ENCODE assay signal across 24 mouse cellular contexts in the genomic region with DNA sequence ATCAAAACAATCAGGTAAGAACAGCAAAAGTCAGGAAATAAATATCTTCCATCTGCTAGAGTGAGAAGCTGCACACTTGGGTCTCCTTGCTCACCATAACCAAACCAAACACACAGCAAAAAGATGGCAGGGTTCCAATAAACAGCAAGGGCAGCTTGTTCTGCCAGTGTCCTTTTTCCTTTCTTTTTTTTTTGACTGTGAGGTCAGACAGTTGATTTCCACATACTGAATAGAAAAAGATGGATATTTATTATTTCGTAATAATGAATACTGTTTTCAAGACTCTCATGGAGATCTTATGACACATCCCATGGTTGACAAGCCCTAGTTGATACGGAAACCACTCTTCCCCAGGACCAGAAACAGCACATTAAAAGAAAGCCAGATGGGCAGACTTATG.
DNase-seq lines count a peak whose midpoint lies in the region; ATAC-seq and TF ChIP-seq lines count a peak whose summit lies in the region.
"Had no signal": no experiment of that assay in that cellular context is flagged by ENCODE, and none has a peak within 500 bp of the region (broad histone marks: within the 10 kb centered on the region; RNA-seq: fewer than 3 reads in every experiment).

No protein-coding gene starts in this region.

- H3K27ac ChIP-seq in lung, embryonic 16.5 days (ENCODE audit: low read length): no peak overlapping the region
- no peak overlapping the region for H3K27ac ChIP-seq in liver, postnatal 0 days (ENCODE audit: low read depth)
- H3K27ac ChIP-seq: hindbrain, embryonic 10.5 days; hindbrain, embryonic 15.5 days; limb, embryonic 10.5 days; limb, embryonic 15.5 days; liver, embryonic 13.5 days; lung, embryonic 15.5 days; neural tube, embryonic 13.5 days had no signal

- 51% methylated on average over 2 of the region's 2 CpGs for WGBS in lung, embryonic 16.5 days
- WGBS in liver, postnatal 0 days (ENCODE audit: insufficient replicate concordance): 75% methylated on average over 2 of the region's 2 CpGs

- no peak for TF ChIP-seq CTCF in liver, postnatal 0 days (IDR thresholded peaks at IDR 0.05; ENCODE audit: low read depth)

- no peak overlapping the region for H3K9ac ChIP-seq in lung, embryonic 16.5 days (ENCODE audit: low read length)
- no peak overlapping the region for H3K9ac ChIP-seq in liver, postnatal 0 days (replicated peaks)
- H3K9ac ChIP-seq: forebrain, postnatal 0 days; hindbrain, embryonic 15.5 days; limb, embryonic 15.5 days; liver, embryonic 13.5 days; lung, embryonic 15.5 days; neural tube, embryonic 13.5 days had no signal

- DNase-seq in adrenal gland, adult 8-10 months: peak; percentile 32
- no peak for DNase-seq in adrenal gland, adult 18-20 months (ENCODE audit: low spot score in 2 of 2)
- no peak for DNase-seq in lung, postnatal 10 days
- peak; percentile 75 for DNase-seq in adipocyte (ENCODE audit: low spot score)
- DNase-seq in skeletal muscle tissue, adult 2 months (ENCODE audit: low read depth, low spot score): peak; percentile 7
- DNase-seq in liver, postnatal 0 days: no peak
- DNase-seq: cerebellum, adult 9-11 months; forebrain, postnatal 0 days; gastrocnemius, postnatal 10 days; heart, postnatal 14 days; kidney, adult 11 months; kidney, postnatal 14 days; layer of hippocampus, adult 9-11 months; liver, embryonic 13.5 days had no signal

- H3K4me1 ChIP-seq in lung, embryonic 16.5 days (replicated peaks; ENCODE audit: control insufficient read depth, insufficient read depth, low read length): no peaks in the 10 kb centered on the region
- H3K4me1 ChIP-seq in liver, postnatal 0 days (ENCODE audit: insufficient read depth): no peaks in the 10 kb centered on the region
- H3K4me1 ChIP-seq: hindbrain, embryonic 10.5 days; hindbrain, embryonic 15.5 days; limb, embryonic 10.5 days; limb, embryonic 15.5 days; liver, embryonic 13.5 days; lung, embryonic 15.5 days; neural tube, embryonic 13.5 days had no signal

- H3K27me3 ChIP-seq in lung, embryonic 16.5 days (ENCODE audit: control insufficient read depth, insufficient read depth, low read depth, low read length): no peaks in the 10 kb centered on the region
- no peaks in the 10 kb centered on the region for H3K27me3 ChIP-seq in liver, postnatal 0 days (ENCODE audit: insufficient read depth, low read length)
- H3K27me3 ChIP-seq: hindbrain, embryonic 15.5 days; limb, embryonic 15.5 days; liver, embryonic 13.5 days; lung, embryonic 15.5 days; neural tube, embryonic 13.5 days had no signal

- ATAC-seq in lung, embryonic 16.5 days (ENCODE audit: low read depth): peak; percentile 52
- ATAC-seq in liver, postnatal 0 days: no peak
- ATAC-seq: forebrain, postnatal 0 days; inflammation-experienced regulatory T-cells, adult 6 months had no signal

- H3K4me3 ChIP-seq in lung, embryonic 16.5 days (ENCODE audit: low read length): no peak overlapping the region
- no peak overlapping the region for H3K4me3 ChIP-seq in liver, postnatal 0 days (ENCODE audit: low read depth, low read length)
- H3K4me3 ChIP-seq: erythroblast, embryonic 14.5 days; hindbrain, embryonic 10.5 days; hindbrain, embryonic 15.5 days; limb, embryonic 10.5 days; limb, embryonic 15.5 days; liver, embryonic 13.5 days; lung, embryonic 15.5 days; neural tube, embryonic 13.5 days had no signal

- no peak overlapping the region for H3K4me2 ChIP-seq in lung, embryonic 16.5 days (ENCODE audit: low read depth, low read length)
- no peak overlapping the region for H3K4me2 ChIP-seq in liver, postnatal 0 days (ENCODE audit: low read depth, low read length)
- H3K4me2 ChIP-seq: hindbrain, embryonic 15.5 days; limb, embryonic 15.5 days; liver, embryonic 13.5 days; lung, embryonic 15.5 days; midbrain, embryonic 11.5 days; neural tube, embryonic 13.5 days had no signal

- no peak for TF ChIP-seq EP300 in liver, postnatal 0 days (IDR thresholded peaks at IDR 0.05; ENCODE audit: low read depth)

- no peaks in the 10 kb centered on the region for H3K36me3 ChIP-seq in lung, embryonic 16.5 days (ENCODE audit: control insufficient read depth, insufficient read depth, low read length)
- H3K36me3 ChIP-seq in liver, postnatal 0 days (replicated peaks; ENCODE audit: insufficient read depth, low read length): no peaks in the 10 kb centered on the region
- H3K36me3 ChIP-seq: hindbrain, embryonic 10.5 days; hindbrain, embryonic 15.5 days; limb, embryonic 10.5 days; limb, embryonic 15.5 days; liver, embryonic 13.5 days; lung, embryonic 15.5 days; neural tube, embryonic 13.5 days had no signal

- H3K9me3 ChIP-seq in lung, embryonic 16.5 days (ENCODE audit: control insufficient read depth, low read length): no peaks in the 10 kb centered on the region
- no peaks in the 10 kb centered on the region for H3K9me3 ChIP-seq in liver, postnatal 0 days (ENCODE audit: low read length)
- H3K9me3 ChIP-seq: hindbrain, embryonic 10.5 days; hindbrain, embryonic 15.5 days; limb, embryonic 10.5 days; limb, embryonic 15.5 days; liver, embryonic 13.5 days; lung, embryonic 15.5 days; neural tube, embryonic 13.5 days had no signal

Comparison
In these comparisons a context has a peak if more than half of its experiments do, and no peak if none do; other contexts are left out.
1. DNase-seq: peak in adrenal gland, adult 8-10 months (single experiment), adipocyte (single experiment) and skeletal muscle tissue, adult 2 months (single experiment); none in adrenal gland, adult 18-20 months (0 of 2), lung, postnatal 10 days (single experiment) and liver, postnatal 0 days (single experiment).